Mouse (Mus musculus) midbrain, embryonic 14.5 days (tissue): ENCODE data around the gene Ergic1. TPM values are rescaled to one million over a fixed set of nuclear protein-coding genes. Genes with fewer than 3 reads are reported as not detected.

Experiments
- ATAC-seq: fragments of 200-750 bp; cut with Nextera tagmentation; 2 replicates; pipeline ENCODE4 v1.8.0; 2017; ENCODE audit warnings: moderate number of reproducible peaks, moderate library complexity; ENCODE audit not compliant: low FRiP score, low TSS enrichment
- DNase-seq: peaks from one replicate; pipeline ENCODE4 v3.0.0-alpha.2; 2015
- H3K27ac ChIP-seq: fragments of 300-500 bp; sonication (generic); replicated peaks from 2 replicates; pipeline ENCODE4 v1.5.1; 2014; ENCODE audit warnings: mild to moderate bottlenecking, low read depth, low read length, moderate library complexity
- H3K27me3 ChIP-seq: fragments of 300-500 bp; sonication (generic); 2 replicates; pipeline ENCODE4 v1.6.1; 2014; ENCODE audit warnings: low read length, control low read depth, mixed read lengths; ENCODE audit not compliant: control insufficient read depth, insufficient read depth
- H3K36me3 ChIP-seq: fragments of 300-500 bp; sonication (generic); 2 replicates; pipeline ENCODE4 v1.6.1; 2014; ENCODE audit warnings: low read length, control low read depth; ENCODE audit not compliant: control insufficient read depth, insufficient read depth
- H3K4me1 ChIP-seq: fragments of 300-500 bp; sonication (generic); 2 replicates; pipeline ENCODE4 v1.6.1; 2014; ENCODE audit warnings: mild to moderate bottlenecking, antibody characterized with exemption, low read length, control low read depth; ENCODE audit not compliant: control insufficient read depth, insufficient read depth
- H3K4me2 ChIP-seq: fragments of 300-500 bp; sonication (generic); 2 replicates; pipeline ENCODE4 v1.6.1; 2014; ENCODE audit warnings: mild to moderate bottlenecking, low read length, moderate library complexity
- H3K4me3 ChIP-seq: fragments of 300-500 bp; sonication (generic); replicated peaks from 2 replicates; pipeline ENCODE4 v1.5.1; 2014; ENCODE audit warnings: low read depth, low read length
- H3K9ac ChIP-seq: fragments of 300-500 bp; sonication (generic); replicated peaks from 2 replicates; pipeline ENCODE4 v1.6.1; 2014; ENCODE audit warnings: mild to moderate bottlenecking, low read length, moderate library complexity
- H3K9me3 ChIP-seq: fragments of 300-500 bp; sonication (generic); 2 replicates; pipeline ENCODE4 v1.6.1; 2016; ENCODE audit warnings: low read length, control low read depth, mixed read lengths; ENCODE audit not compliant: control insufficient read depth
- WGBS: fragments of 180-500 bp; shearing (Covaris S2); extraction: QIAGEN DNeasy Blood & Tissue Kit; methylation state at CpG from one replicate; pipeline ENCODE4 v1.1.7; 2014; 5-methylcytosine and 5-hydroxymethylcytosine counted together
- polyA plus RNA-seq: library from polyadenylated mRNA; unstranded; fragments of >200 nt; fragmentation: Nextera tagmentation; extraction: Ambion mirVana; gene quantifications from 2 replicates; pipeline ENCODE4 v1.2.1, GENCODE M21; 2014

Ergic1 gene
- polyA plus RNA-seq, 1 experiment from 2014 or later, result 117 TPM

- peak overlapping the region; percentile 20; the same call in 1 of the 2 replicates for H3K27ac ChIP-seq
- no peak for ATAC-seq
- H3K4me1 ChIP-seq, result no peaks in the 10 kb centered on the region
- peaks cover 14% of the 10 kb centered on the region; the same call in 1 of the 2 replicates for H3K36me3 ChIP-seq
- H3K9ac ChIP-seq, result no peak overlapping the region
- DNase-seq, result peak; percentile 47
- H3K27me3 ChIP-seq, result no peaks in the 10 kb centered on the region
- H3K4me2 ChIP-seq, result no peak overlapping the region
- WGBS, result 78% methylated on average over 8 of the region's 8 CpGs
- no peaks in the 10 kb centered on the region for H3K9me3 ChIP-seq
- H3K4me3 ChIP-seq, result no peak overlapping the region
Observed at GRCm38 (mm10) chr17:26688795-26689735, 127.8 kb downstream of the Ergic1 start.

- H3K9me3 ChIP-seq, result no peaks in the 10 kb centered on the region
- no peaks in the 10 kb centered on the region for H3K27me3 ChIP-seq
- H3K4me3 ChIP-seq, result no peak overlapping the region
- ATAC-seq (no peak), DNase-seq (no peak)
- H3K36me3 ChIP-seq, result 0 out of 2 replicates have a peak, but pooled peaks cover 6% of the 10 kb centered on the region
- peak overlapping the region; percentile 8; the same call in 1 of the 2 replicates for H3K27ac ChIP-seq
- H3K9ac ChIP-seq, result no peak overlapping the region
- H3K4me1 ChIP-seq, result no peaks in the 10 kb centered on the region
- H3K4me2 ChIP-seq, result no peak overlapping the region
- 91% methylated on average over 2 of the region's 2 CpGs for WGBS
Observed at GRCm38 (mm10) chr17:26689810-26690209, 128.5 kb downstream of the Ergic1 start.

GRCm38 (mm10) chr17:26690236-26690635, 128.9 kb downstream of the Ergic1 start:
- Histone ChIP-seq H3K36me3 (peaks cover 5% of the 10 kb centered on the region; the same call in 1 of the 2 replicates), H3K9ac (no peak overlapping the region), H3K27ac (no peak overlapping the region), H3K4me2 (no peak overlapping the region), H3K4me1 (no peaks in the 10 kb centered on the region), H3K9me3 (no peaks in the 10 kb centered on the region), H3K27me3 (no peaks in the 10 kb centered on the region), H3K4me3 (no peak overlapping the region)
- ATAC-seq (no peak), DNase-seq (no peak)
- WGBS, result 76% methylated on average over 5 of the region's 5 CpGs

- Histone ChIP-seq H3K4me1 (no peaks in the 10 kb centered on the region), H3K9ac (no peak overlapping the region), H3K9me3 (no peaks in the 10 kb centered on the region), H3K4me2 (no peak overlapping the region), H3K36me3 (peaks cover 12% of the 10 kb centered on the region), H3K4me3 (no peak overlapping the region), H3K27me3 (no peaks in the 10 kb centered on the region), H3K27ac (no peak overlapping the region)
- ATAC-seq, result no peak
- 93% methylated on average over 7 of the region's 7 CpGs for WGBS
- no peak for DNase-seq
Observed at GRCm38 (mm10) chr17:26691110-26691509, 129.8 kb downstream of the Ergic1 start.

GRCm38 (mm10) chr17:26693424-26693823, 132.1 kb downstream of the Ergic1 start:
- Histone ChIP-seq H3K9me3 (no peaks in the 10 kb centered on the region), H3K4me3 (no peak overlapping the region), H3K9ac (no peak overlapping the region), H3K36me3 (peaks cover 33% of the 10 kb centered on the region), H3K4me1 (no peaks in the 10 kb centered on the region), H3K27ac (no peak overlapping the region), H3K27me3 (no peaks in the 10 kb centered on the region), H3K4me2 (no peak overlapping the region)
- 93% methylated on average over 7 of the region's 7 CpGs for WGBS
- ATAC-seq (no peak), DNase-seq (no peak)

- H3K4me3 ChIP-seq, result no peak overlapping the region
- no peaks in the 10 kb centered on the region for H3K4me1 ChIP-seq
- 79% methylated on average over 7 of the region's 7 CpGs for WGBS
- peaks cover 38% of the 10 kb centered on the region for H3K36me3 ChIP-seq
- no peak overlapping the region for H3K4me2 ChIP-seq
- H3K27ac ChIP-seq, result no peak overlapping the region
- H3K27me3 ChIP-seq, result no peaks in the 10 kb centered on the region
- DNase-seq (no peak), ATAC-seq (no peak)
- no peak overlapping the region for H3K9ac ChIP-seq
- H3K9me3 ChIP-seq, result no peaks in the 10 kb centered on the region
Observed at GRCm38 (mm10) chr17:26694171-26694570, 132.9 kb downstream of the Ergic1 start.

- ATAC-seq (no peak), DNase-seq (no peak)
- Histone ChIP-seq H3K4me2 (no peak overlapping the region), H3K4me1 (no peaks in the 10 kb centered on the region), H3K27me3 (no peaks in the 10 kb centered on the region), H3K27ac (no peak overlapping the region), H3K4me3 (no peak overlapping the region), H3K9ac (no peak overlapping the region), H3K9me3 (no peaks in the 10 kb centered on the region), H3K36me3 (peaks cover 49% of the 10 kb centered on the region)
- WGBS, result 97% methylated on average over 3 of the region's 3 CpGs
Observed at GRCm38 (mm10) chr17:26695193-26695592, 133.9 kb downstream of the Ergic1 start.

GRCm38 (mm10) chr17:26698846-26699245, 137.6 kb downstream of the Ergic1 start:
- Histone ChIP-seq H3K36me3 (peaks cover 59% of the 10 kb centered on the region), H3K4me1 (no peaks in the 10 kb centered on the region), H3K9ac (no peak overlapping the region), H3K4me3 (no peak overlapping the region), H3K4me2 (no peak overlapping the region), H3K9me3 (no peaks in the 10 kb centered on the region), H3K27ac (no peak overlapping the region), H3K27me3 (no peaks in the 10 kb centered on the region)
- WGBS, result 86% methylated on average over 5 of the region's 5 CpGs
- ATAC-seq (no peak), DNase-seq (no peak)
